ENCODE assay signal across 8 mouse cellular contexts in the genomic region with DNA sequence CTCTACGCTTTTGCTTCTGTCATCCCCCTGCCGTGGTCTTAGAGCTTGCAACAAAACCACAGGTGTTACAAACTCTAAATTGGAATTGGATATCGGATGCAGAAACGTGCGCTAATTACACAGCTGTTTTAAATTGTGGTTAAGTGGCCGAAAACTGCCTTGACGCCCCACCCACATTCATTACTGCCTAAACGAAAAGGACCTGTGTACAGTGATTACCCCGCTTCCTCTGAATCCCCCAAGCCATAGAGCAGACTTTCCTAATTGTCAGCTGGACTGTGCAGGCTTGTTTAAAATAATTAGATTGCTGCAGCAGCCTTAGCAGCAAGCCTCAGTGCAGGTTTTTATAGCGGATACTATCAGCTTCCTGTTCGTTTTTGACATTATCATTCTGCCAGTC.
DNase-seq lines count a peak whose midpoint lies in the region; ATAC-seq and TF ChIP-seq lines count a peak whose summit lies in the region.
"Had no signal": no experiment of that assay in that cellular context is flagged by ENCODE, and none has a peak within 500 bp of the region (broad histone marks: within the 10 kb centered on the region; RNA-seq: fewer than 3 reads in every experiment).

No protein-coding gene starts in this region.

- H3K36me3 ChIP-seq in embryonic facial prominence, embryonic 13.5 days, result no peaks in the 10 kb centered on the region
- no peaks in the 10 kb centered on the region for H3K36me3 ChIP-seq in hindbrain, embryonic 15.5 days
- no peaks in the 10 kb centered on the region for H3K36me3 ChIP-seq in neural tube, embryonic 14.5 days (ENCODE audit: control insufficient read depth, insufficient read depth, low read length)

- H3K9ac ChIP-seq in embryonic facial prominence, embryonic 13.5 days, result no peak overlapping the region
- peak overlapping the region; percentile 27 for H3K9ac ChIP-seq in hindbrain, embryonic 15.5 days
- peak overlapping the region; percentile 2; the same call in 1 of the 2 replicates for H3K9ac ChIP-seq in neural tube, embryonic 14.5 days (replicated peaks; ENCODE audit: low read depth, low read length)

- 0 out of 2 replicates have a peak, but pooled peaks cover 4% of the 10 kb centered on the region for H3K4me1 ChIP-seq in embryonic facial prominence, embryonic 13.5 days
- H3K4me1 ChIP-seq in hindbrain, embryonic 15.5 days (replicated peaks), result peaks cover 7% of the 10 kb centered on the region; the same call in 1 of the 2 replicates
- H3K4me1 ChIP-seq in neural tube, embryonic 14.5 days (ENCODE audit: control insufficient read depth, insufficient read depth, low read length), result no peaks in the 10 kb centered on the region; the same call in 1 of the 2 replicates

- 8% methylated on average over 11 of the region's 11 CpGs for WGBS in embryonic facial prominence, embryonic 13.5 days
- WGBS in hindbrain, embryonic 15.5 days, result 31% methylated on average over 11 of the region's 11 CpGs
- WGBS in neural tube, embryonic 14.5 days, result 17% methylated on average over 11 of the region's 11 CpGs

- peak overlapping the region; percentile 42 for H3K4me3 ChIP-seq in left cerebral cortex, adult 2 months
- peak overlapping the region; percentile 30 for H3K4me3 ChIP-seq in embryonic facial prominence, embryonic 13.5 days
- peak overlapping the region; percentile 33 for H3K4me3 ChIP-seq in hindbrain, embryonic 15.5 days
- H3K4me3 ChIP-seq in neural tube, embryonic 14.5 days (ENCODE audit: low read depth, low read length), result peak overlapping the region; percentile 24

- TF ChIP-seq CTCF in left cerebral cortex, adult 2 months (IDR thresholded peaks at IDR 0.05), result no peak

- ATAC-seq in embryonic facial prominence, embryonic 13.5 days (ENCODE audit: insufficient number of reproducible peaks, insufficient read depth, low FRiP score, low TSS enrichment, low read depth), result no peak
- ATAC-seq in hindbrain, embryonic 15.5 days (ENCODE audit: low FRiP score, low read depth), result peak; percentile 51; the same call in 1 of the 2 replicates
- peak; percentile 77 for ATAC-seq in neural tube, embryonic 14.5 days (ENCODE audit: low read depth)
- ATAC-seq: activated CD4-positive, CD25-positive, alpha-beta regulatory T cell, adult 4 months had no signal

- no peak overlapping the region; the same call in 1 of the 2 replicates for H3K27ac ChIP-seq in left cerebral cortex, adult 2 months
- H3K27ac ChIP-seq in embryonic facial prominence, embryonic 13.5 days, result no peak overlapping the region
- peak overlapping the region; percentile 60 for H3K27ac ChIP-seq in hindbrain, embryonic 15.5 days (replicated peaks)
- H3K27ac ChIP-seq in neural tube, embryonic 14.5 days (ENCODE audit: low read depth, low read length), result no peak overlapping the region

- no peaks in the 10 kb centered on the region for H3K27me3 ChIP-seq in embryonic facial prominence, embryonic 13.5 days
- no peaks in the 10 kb centered on the region for H3K27me3 ChIP-seq in hindbrain, embryonic 15.5 days
- H3K27me3 ChIP-seq in neural tube, embryonic 14.5 days (ENCODE audit: control insufficient read depth, insufficient read depth, low read length), result no peaks in the 10 kb centered on the region

- DNase-seq in left cerebral cortex, adult 2 months (ENCODE audit: extremely low spot score in 1 of 2, low spot score in 2 of 2), result no peak
- no peak for DNase-seq in left cerebral cortex, postnatal 10 days (ENCODE audit: extremely low spot score in 1 of 2, low spot score in 2 of 2)
- no peak for DNase-seq in adrenal gland, adult 18-20 months (ENCODE audit: low spot score in 2 of 2)
- DNase-seq in spleen, postnatal 14 days (ENCODE audit: low spot score in 2 of 2), result no peak

- peak overlapping the region; percentile 58 for H3K4me2 ChIP-seq in embryonic facial prominence, embryonic 13.5 days
- peak overlapping the region; percentile 56 for H3K4me2 ChIP-seq in hindbrain, embryonic 15.5 days
- H3K4me2 ChIP-seq in neural tube, embryonic 14.5 days (ENCODE audit: low read depth, low read length), result peak overlapping the region; percentile 53

- H3K9me3 ChIP-seq in embryonic facial prominence, embryonic 13.5 days, result no peaks in the 10 kb centered on the region
- H3K9me3 ChIP-seq in hindbrain, embryonic 15.5 days, result no peaks in the 10 kb centered on the region
- H3K9me3 ChIP-seq in neural tube, embryonic 14.5 days (ENCODE audit: control insufficient read depth, low read length), result no peaks in the 10 kb centered on the region

- intact Hi-C loops in left cerebral cortex, adult 2 months (cut with DNase I), result loop anchor here (5.0 kb wide), 1 partner anchor 454 kb away; no protein-coding TSS in a partner anchor
- intact Hi-C loops in left cerebral cortex, postnatal 10 days (cut with DNase I), result loop anchor here (10.0 kb wide), 1 partner anchor 274 kb away; no protein-coding TSS in a partner anchor
